Mouse (Mus musculus) midbrain, embryonic 10.5 days (tissue): ENCODE results near the gene Bckdhb. TPM values are rescaled to one million over a fixed set of nuclear protein-coding genes. Genes with fewer than 3 reads are reported as not detected.

ENCODE experiments used
- DNase-seq: peaks from one replicate; pipeline ENCODE4 v3.0.0-alpha.2; 2017; ENCODE audit warnings: low spot score
- H3K27ac ChIP-seq: fragments of 300-500 bp; sonication (generic); replicated peaks from 2 replicates; pipeline ENCODE4 v1.5.1; 2016; ENCODE audit warnings: mild to moderate bottlenecking
- H3K27me3 ChIP-seq: fragments of 300-500 bp; sonication (generic); 2 replicates; pipeline ENCODE4 v1.6.1; 2016; ENCODE audit warnings: low read depth, mild to moderate bottlenecking; ENCODE audit not compliant: poor library complexity, severe bottlenecking
- H3K36me3 ChIP-seq: fragments of 300-500 bp; sonication (generic); 2 replicates; pipeline ENCODE4 v1.6.1; 2016; ENCODE audit warnings: mild to moderate bottlenecking, moderate library complexity
- H3K4me1 ChIP-seq: fragments of 300-500 bp; sonication (generic); 2 replicates; pipeline ENCODE4 v1.6.1; 2016
- H3K4me3 ChIP-seq: fragments of 300-500 bp; sonication (generic); 2 replicates; pipeline ENCODE4 v1.5.1; 2016; ENCODE audit warnings: mild to moderate bottlenecking, moderate library complexity
- H3K9me3 ChIP-seq: fragments of 300-500 bp; sonication (generic); replicated peaks from 2 replicates; pipeline ENCODE4 v1.6.1; 2016; ENCODE audit warnings: mild to moderate bottlenecking
- WGBS: fragments of 180-500 bp; shearing (Covaris S2); methylation state at CpG from one replicate; pipeline ENCODE4 v1.1.7; 2016; 5-methylcytosine and 5-hydroxymethylcytosine counted together
- polyA plus RNA-seq: library from polyadenylated mRNA; unstranded; fragments of >200 nt; fragmentation: Nextera tagmentation; extraction: Ambion mirVana; gene quantifications from 2 replicates; pipeline ENCODE4 v1.2.1, GENCODE M21; 2016

Gene Bckdhb
- polyA plus RNA-seq, 1 experiment from 2014 or later: 68.6 TPM

- WGBS: 92% methylated on average over 6 of the region's 6 CpGs
- H3K27ac ChIP-seq: no peak overlapping the region
- no peak for DNase-seq
- H3K9me3 ChIP-seq: no peaks in the 10 kb centered on the region
- no peaks in the 10 kb centered on the region for H3K36me3 ChIP-seq
- H3K4me1 ChIP-seq: no peaks in the 10 kb centered on the region
- no peaks in the 10 kb centered on the region for H3K27me3 ChIP-seq
- no peak overlapping the region for H3K4me3 ChIP-seq
Observed at GRCm38 (mm10) chr9:84137192-84137591, 212.2 kb downstream of the Bckdhb start.

- Histone ChIP-seq H3K4me3 (no peak overlapping the region), H3K36me3 (no peaks in the 10 kb centered on the region), H3K4me1 (no peaks in the 10 kb centered on the region), H3K27me3 (no peaks in the 10 kb centered on the region), H3K27ac (no peak overlapping the region), H3K9me3 (no peaks in the 10 kb centered on the region)
- WGBS: 93% methylated on average over 2 of the region's 2 CpGs
- DNase-seq: no peak
Observed at GRCm38 (mm10) chr9:84148124-84148523, 223.2 kb downstream of the Bckdhb start.

Other genes with a start within 250 kb of the Bckdhb start
- 34.5 and 35.8 TPM in 2 replicates for gene Elovl4, start 118.9 kb upstream of the Bckdhb start, polyA plus RNA-seq
- gene Ttk, start 90.5 kb upstream of the Bckdhb start, polyA plus RNA-seq: 46.1 and 51.4 TPM in 2 replicates